Mouse (Mus musculus): ENCODE measurements around the gene Cga.

- no peak for TF ChIP-seq EP300 (IDR thresholded peaks at IDR 0.05; ENCODE audit: low read depth)
- no peak for TF ChIP-seq CTCF (IDR thresholded peaks at IDR 0.05; ENCODE audit: low read depth)
Observed at GRCm38 (mm10) chr4:34912171-34912570, 18.6 kb downstream of the Cga start.
